Mouse (Mus musculus) embryo, embryonic 10 days (tissue): Measurements from ENCODE around the gene Olfr620.

Experiments used
- DNase-seq: peaks from one replicate; pipeline ENCODE4 v3.0.0-alpha.2; 2015; ENCODE audit warnings: low spot score

The Olfr620 gene

GRCm38 (mm10) chr7:103612434-103612833, at the start of gene Olfr620:
Olfr620 (minus strand) TSS chr7:103612534.
- no peak for DNase-seq

GRCm38 (mm10) chr7:103644070-103644469, 31.7 kb upstream of the Olfr620 start:
- no peak for DNase-seq

GRCm38 (mm10) chr7:103642602-103643001, 30.3 kb upstream of the Olfr620 start, which contains the start of gene Olfr622:
Olfr622 (minus strand) TSS chr7:103642702.
- DNase-seq = no peak

GRCm38 (mm10) chr7:103636795-103637194, 24.5 kb upstream of the Olfr620 start:
- DNase-seq = no peak

GRCm38 (mm10) chr7:103607425-103607824, 4.9 kb downstream of the Olfr620 start:
- no peak for DNase-seq

- no peak for DNase-seq
Observed at GRCm38 (mm10) chr7:103600275-103600674, 12.1 kb downstream of the Olfr620 start, which contains the start of gene Olfr619. Olfr619 (plus strand) TSS chr7:103600575.

- no peak for DNase-seq
Observed at GRCm38 (mm10) chr7:103589803-103590202, 22.5 kb downstream of the Olfr620 start, which contains the start of gene Olfr618. Olfr618 (plus strand) TSS chr7:103590103.

GRCm38 (mm10) chr7:103572761-103573160, 39.6 kb downstream of the Olfr620 start, which contains the start of gene Olfr617:
Olfr617 (plus strand) TSS chr7:103573061.
- no peak for DNase-seq

GRCm38 (mm10) chr7:103569043-103569442, 43.3 kb downstream of the Olfr620 start, which contains the start of gene Olfr616:
Olfr616 (minus strand) TSS chr7:103569143.
- no peak for DNase-seq

GRCm38 (mm10) chr7:103555779-103556178, 56.6 kb downstream of the Olfr620 start, which contains the start of gene Olfr615:
Olfr615 (plus strand) TSS chr7:103556079.
- DNase-seq = no peak
